17 mouse cellular contexts compared by ENCODE assay signal in the genomic region with DNA sequence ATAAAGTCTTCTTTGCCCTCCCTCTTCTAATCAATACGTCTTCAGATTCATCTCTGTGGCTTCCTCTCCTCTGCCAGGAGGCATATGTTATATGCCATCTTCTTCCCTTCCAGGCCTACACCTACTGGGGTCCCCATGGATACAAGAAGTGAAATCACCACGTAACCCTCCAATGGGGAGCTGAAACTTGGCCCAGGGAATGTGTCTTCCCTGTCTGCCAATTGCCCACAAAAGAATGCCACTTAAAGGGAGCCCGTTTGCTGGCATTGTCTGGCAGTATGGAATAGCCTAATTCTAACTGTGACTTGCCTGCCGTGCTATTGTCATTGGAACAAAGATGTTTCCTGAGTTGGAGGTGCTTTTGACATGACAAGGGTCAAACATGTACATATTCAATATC.
DNase-seq lines count a peak whose midpoint lies in the region; ATAC-seq and TF ChIP-seq lines count a peak whose summit lies in the region.
"Had no signal": no experiment of that assay in that cellular context is flagged by ENCODE, and none has a peak within 500 bp of the region (broad histone marks: within the 10 kb centered on the region; RNA-seq: fewer than 3 reads in every experiment).

No protein-coding gene starts in this region.

- TF ChIP-seq CTCF in midbrain, postnatal 0 days (IDR thresholded peaks at IDR 0.05) = no peak

- no peaks in the 10 kb centered on the region for H3K27me3 ChIP-seq in hindbrain, embryonic 14.5 days (ENCODE audit: control insufficient read depth, insufficient read depth, low read length)
- no peaks in the 10 kb centered on the region for H3K27me3 ChIP-seq in hindbrain, embryonic 12.5 days
- no peaks in the 10 kb centered on the region for H3K27me3 ChIP-seq in midbrain, postnatal 0 days (ENCODE audit: insufficient read depth, low read length)
- no peaks in the 10 kb centered on the region for H3K27me3 ChIP-seq in midbrain, embryonic 10.5 days (ENCODE audit: low read depth, poor library complexity, severe bottlenecking)
- H3K27me3 ChIP-seq: forebrain, embryonic 13.5 days; heart, embryonic 13.5 days; hindbrain, embryonic 15.5 days had no signal

- no peaks in the 10 kb centered on the region for H3K36me3 ChIP-seq in hindbrain, embryonic 14.5 days (replicated peaks; ENCODE audit: control insufficient read depth, insufficient read depth)
- no peaks in the 10 kb centered on the region for H3K36me3 ChIP-seq in hindbrain, embryonic 12.5 days
- H3K36me3 ChIP-seq in midbrain, postnatal 0 days (ENCODE audit: insufficient read depth, low read length) = no peaks in the 10 kb centered on the region
- no peaks in the 10 kb centered on the region for H3K36me3 ChIP-seq in midbrain, embryonic 10.5 days
- H3K36me3 ChIP-seq: forebrain, embryonic 10.5 days; heart, embryonic 13.5 days; hindbrain, embryonic 15.5 days had no signal

- 24% methylated on average over 4 of the region's 4 CpGs for WGBS in hindbrain, embryonic 14.5 days
- WGBS in hindbrain, embryonic 12.5 days = 45% methylated on average over 4 of the region's 4 CpGs
- 39% methylated on average over 4 of the region's 4 CpGs for WGBS in midbrain, postnatal 0 days
- WGBS in midbrain, embryonic 10.5 days = 64% methylated on average over 4 of the region's 4 CpGs

- H3K9me3 ChIP-seq in hindbrain, embryonic 14.5 days (ENCODE audit: control insufficient read depth, low read length) = no peaks in the 10 kb centered on the region
- no peaks in the 10 kb centered on the region for H3K9me3 ChIP-seq in hindbrain, embryonic 12.5 days (replicated peaks)
- no peaks in the 10 kb centered on the region for H3K9me3 ChIP-seq in midbrain, postnatal 0 days (ENCODE audit: low read length)
- H3K9me3 ChIP-seq in midbrain, embryonic 10.5 days (replicated peaks) = no peaks in the 10 kb centered on the region
- H3K9me3 ChIP-seq: forebrain, embryonic 10.5 days; forebrain, embryonic 13.5 days; heart, embryonic 13.5 days; hindbrain, embryonic 15.5 days had no signal

- H3K4me1 ChIP-seq in hindbrain, embryonic 14.5 days (replicated peaks; ENCODE audit: control insufficient read depth, insufficient read depth, low read length) = no peaks in the 10 kb centered on the region
- H3K4me1 ChIP-seq in hindbrain, embryonic 12.5 days = no peaks in the 10 kb centered on the region
- H3K4me1 ChIP-seq in midbrain, postnatal 0 days (ENCODE audit: insufficient read depth, low read length) = no peaks in the 10 kb centered on the region
- H3K4me1 ChIP-seq in midbrain, embryonic 10.5 days = peaks cover 3% of the 10 kb centered on the region; the same call in 1 of the 2 replicates
- H3K4me1 ChIP-seq: heart, embryonic 13.5 days; hindbrain, embryonic 15.5 days had no signal

- no peak overlapping the region for H3K27ac ChIP-seq in hindbrain, embryonic 14.5 days
- no peak overlapping the region for H3K27ac ChIP-seq in hindbrain, embryonic 12.5 days
- no peak overlapping the region for H3K27ac ChIP-seq in midbrain, postnatal 0 days (ENCODE audit: low read depth, low read length)
- H3K27ac ChIP-seq in midbrain, embryonic 10.5 days (replicated peaks) = no peak overlapping the region
- H3K27ac ChIP-seq: forebrain, embryonic 10.5 days; forebrain, embryonic 13.5 days; heart, embryonic 13.5 days; hindbrain, embryonic 15.5 days had no signal

- H3K9ac ChIP-seq in hindbrain, embryonic 14.5 days = no peak overlapping the region
- H3K9ac ChIP-seq in hindbrain, embryonic 12.5 days = no peak overlapping the region
- H3K9ac ChIP-seq in midbrain, postnatal 0 days (replicated peaks; ENCODE audit: low read length, poor library complexity, severe bottlenecking) = no peak overlapping the region
- H3K9ac ChIP-seq: forebrain, embryonic 13.5 days; heart, embryonic 13.5 days; hindbrain, embryonic 15.5 days had no signal

- no peak overlapping the region for H3K4me3 ChIP-seq in hindbrain, embryonic 14.5 days (replicated peaks; ENCODE audit: low read length)
- H3K4me3 ChIP-seq in hindbrain, embryonic 12.5 days = no peak overlapping the region
- no peak overlapping the region for H3K4me3 ChIP-seq in midbrain, postnatal 0 days (ENCODE audit: low read depth, low read length)
- no peak overlapping the region for H3K4me3 ChIP-seq in midbrain, embryonic 10.5 days
- H3K4me3 ChIP-seq: forebrain, embryonic 10.5 days; forebrain, embryonic 13.5 days; heart, embryonic 13.5 days; hindbrain, embryonic 15.5 days had no signal

- DNase-seq in hindbrain, embryonic 14.5 days (ENCODE audit: low spot score) = peak; percentile 36
- peak; percentile 14 for DNase-seq in midbrain, postnatal 0 days (ENCODE audit: low spot score)
- DNase-seq in midbrain, embryonic 10.5 days (ENCODE audit: low spot score) = no peak
- peak; percentile 3 for DNase-seq in retina, embryonic 14.5 days (ENCODE audit: low spot score)
- DNase-seq in urinary bladder, adult 18-20 months (ENCODE audit: low spot score in 2 of 2) = no peak
- DNase-seq: cerebellum, adult 18-20 months; cerebellum, adult 9-10 months; cerebellum, postnatal 14 days had no signal

- H3K4me2 ChIP-seq in hindbrain, embryonic 14.5 days (replicated peaks) = no peak overlapping the region
- no peak overlapping the region for H3K4me2 ChIP-seq in hindbrain, embryonic 12.5 days (replicated peaks)
- no peak overlapping the region for H3K4me2 ChIP-seq in midbrain, postnatal 0 days (ENCODE audit: low read depth, low read length, poor library complexity, severe bottlenecking)
- H3K4me2 ChIP-seq: forebrain, embryonic 13.5 days; heart, embryonic 13.5 days; hindbrain, embryonic 15.5 days had no signal

- no peak for ATAC-seq in hindbrain, embryonic 14.5 days (ENCODE audit: low FRiP score)
- no peak for ATAC-seq in hindbrain, embryonic 12.5 days (ENCODE audit: low FRiP score)
- no peak for ATAC-seq in midbrain, postnatal 0 days (ENCODE audit: low FRiP score)
- ATAC-seq: activated CD4-positive, CD25-positive, alpha-beta regulatory T cell, adult 4 months; CD4-positive, CD25-positive, alpha-beta regulatory T cell, adult 4 months; forebrain, embryonic 13.5 days; inflammation-experienced regulatory T-cells, adult 6 months; intestine, embryonic 16.5 days had no signal

Comparison
In these comparisons a context has a peak if more than half of its experiments do, and no peak if none do; other contexts are left out.
1. DNase-seq: peak in hindbrain, embryonic 14.5 days (single experiment), midbrain, postnatal 0 days (single experiment) and retina, embryonic 14.5 days (single experiment); none in midbrain, embryonic 10.5 days (single experiment) and urinary bladder, adult 18-20 months (0 of 2).